Mouse (Mus musculus): ENCODE results near the gene Rnase2b. TPM values are rescaled to one million over a fixed set of nuclear protein-coding genes. Genes with fewer than 3 reads are reported as not detected.

Rnase2b gene
- total RNA-seq, 2 experiments from 2014 or later, result not detected

Other genes with a start within 250 kb of the Rnase2b start
- gene Osgep, start 237.4 kb upstream of the Rnase2b start, total RNA-seq (2021), result 10 to 100 TPM; 38.3 to 46.7 TPM
- gene Apex1, start 237.3 kb upstream of the Rnase2b start, total RNA-seq (2021), result 10 to 100 TPM; 26.9 to 28.6 TPM
- 10 to 100 TPM; 12.4 to 15.4 TPM for gene Pip4p1, start 231.4 kb upstream of the Rnase2b start, total RNA-seq (2021)
- gene Pnp, start 231.2 kb upstream of the Rnase2b start, total RNA-seq (2021), result 1 to 10 TPM; 3.9 to 4.3 TPM
- gene Gm49342, start 217.7 kb upstream of the Rnase2b start, total RNA-seq (2021), result 1 to 10 TPM; 2.4 to 5.2 TPM
- gene Pnp2, start 206.3 kb upstream of the Rnase2b start, total RNA-seq (2021), result under 1 TPM in 1 of 2 experiments, not detected in 1; 0.41 TPM
- not detected for gene Rnase10, start 154.5 kb upstream of the Rnase2b start, total RNA-seq (2021)
- gene Rnase9, start 120.4 kb upstream of the Rnase2b start, total RNA-seq (2021), result not detected
- not detected for gene Rnase11, start 112.1 kb upstream of the Rnase2b start, total RNA-seq (2021)
- gene Rnase12, start 104.6 kb upstream of the Rnase2b start, total RNA-seq (2021), result not detected
- not detected for gene Olfr750, start 87.8 kb upstream of the Rnase2b start, total RNA-seq (2021)
- gene Rnase4, start 71.2 kb upstream of the Rnase2b start, total RNA-seq (2021), result 10 to 100 TPM; 30.2 to 30.3 TPM
- gene Ang, start 71.1 kb upstream of the Rnase2b start, total RNA-seq (2021), result 1 to 10 TPM; 3.1 TPM
- not detected for gene Eddm3b, start 47.8 kb upstream of the Rnase2b start, total RNA-seq (2021)
- gene Rnase6, start 38.4 kb upstream of the Rnase2b start, total RNA-seq (2021), result under 1 TPM in 1 of 2 experiments, not detected in 1; 0.22 TPM
- not detected for gene Rnase1, start 15.5 kb upstream of the Rnase2b start, total RNA-seq (2021)
- not detected for gene Ang2, start 36.9 kb downstream of the Rnase2b start, total RNA-seq (2021)
- not detected for gene Ear14, start 41.1 kb downstream of the Rnase2b start, total RNA-seq (2021)
- gene Rnase2a, start 93.9 kb downstream of the Rnase2b start, total RNA-seq (2021), result 1 to 10 TPM in 1 of 2 experiments, under 1 TPM in 1; 0.94 to 1.7 TPM
- not detected for gene Gm7247, start 199.5 kb downstream of the Rnase2b start, total RNA-seq (2021)
- not detected for gene Vmn2r88, start 248.6 kb downstream of the Rnase2b start, total RNA-seq (2021)